Mouse (Mus musculus) liver, embryonic 14.5 days (tissue): Measurements from ENCODE around the gene Zic3. TPM values are rescaled to one million over a fixed set of nuclear protein-coding genes. Genes with fewer than 3 reads are reported as not detected.

Experiments
- ATAC-seq: fragments of 200-750 bp; cut with Nextera tagmentation; 2 replicates; pipeline ENCODE4 v1.8.0; 2017; ENCODE audit warnings: moderate number of reproducible peaks, mild to moderate bottlenecking, moderate library complexity; ENCODE audit not compliant: insufficient read depth
- DNase-seq, 3 experiments: peaks; one replicate each; pipeline ENCODE4 v3.0.0-alpha.2; 2012 to 2013; ENCODE audit warnings: low read depth in 3 of 3, low spot score in 3 of 3
- H3K27ac ChIP-seq: fragments of 300-500 bp; sonication (generic); 2 replicates; pipeline ENCODE4 v1.5.1; 2014; ENCODE audit warnings: moderate library complexity, mild to moderate bottlenecking, control low read depth, inconsistent platforms
- H3K27me3 ChIP-seq: fragments of 300-500 bp; sonication (generic); 2 replicates; pipeline ENCODE4 v1.6.1; 2014; ENCODE audit warnings: mild to moderate bottlenecking, low read length, moderate library complexity; ENCODE audit not compliant: control insufficient read depth, insufficient read depth
- H3K36me3 ChIP-seq: fragments of 300-500 bp; sonication (generic); replicated peaks from 2 replicates; pipeline ENCODE4 v1.6.1; 2014; ENCODE audit warnings: low read depth; ENCODE audit not compliant: control insufficient read depth, insufficient read depth
- H3K4me1 ChIP-seq, 2 experiments: fragments of 200-500 bp in 1 of 2; fragments of 300-500 bp in 1 of 2; sonication (generic) in 1 of 2; replicated peaks; 2 replicates each; pipeline ENCODE4 v1.6.1; 2012 to 2014; ENCODE audit warnings: antibody characterized with exemption in 1 of 2, inconsistent platforms in 1 of 2, low read length in 1 of 2; ENCODE audit not compliant: control insufficient read depth in 2 of 2, insufficient read depth in 2 of 2
- H3K4me2 ChIP-seq: fragments of 300-500 bp; sonication (generic); 2 replicates; pipeline ENCODE4 v1.6.1; 2014; ENCODE audit warnings: low read depth, mild to moderate bottlenecking, control low read depth, moderate library complexity
- H3K4me3 ChIP-seq, 2 experiments: fragments of 200-500 bp in 1 of 2; fragments of 300-500 bp in 1 of 2; sonication (generic) in 1 of 2; 2 replicates each; pipeline ENCODE4 v1.5.1; 2012 to 2014; ENCODE audit warnings: low read depth in 2 of 2, low read length in 2 of 2, mild to moderate bottlenecking in 2 of 2, control low read depth in 1 of 2, inconsistent platforms in 1 of 2, moderate library complexity in 1 of 2; ENCODE audit not compliant: insufficient read depth in 1 of 2
- H3K9ac ChIP-seq: fragments of 300-500 bp; sonication (generic); replicated peaks from 2 replicates; pipeline ENCODE4 v1.6.1; 2014; ENCODE audit warnings: mild to moderate bottlenecking, control low read depth, moderate library complexity
- H3K9me3 ChIP-seq: fragments of 300-500 bp; sonication (generic); 2 replicates; pipeline ENCODE4 v1.6.1; 2016; ENCODE audit warnings: low read length, mixed read lengths; ENCODE audit not compliant: control insufficient read depth
- CTCF ChIP-seq: IDR thresholded peaks from 2 replicates; pipeline ENCODE4 v1.5.1; 2016; ENCODE audit warnings: antibody characterized with exemption, low read depth, control low read depth
- EP300 ChIP-seq: IDR thresholded peaks from 2 replicates; pipeline ENCODE4 v1.6.1; 2016; ENCODE audit warnings: antibody characterized with exemption, low read depth
- WGBS: fragments of 180-500 bp; shearing (Covaris S2); extraction: QIAGEN DNeasy Blood & Tissue Kit; methylation state at CpG from one replicate; pipeline ENCODE4 v1.1.7; 2014; ENCODE audit not compliant: insufficient replicate concordance; 5-methylcytosine and 5-hydroxymethylcytosine counted together
- polyA plus RNA-seq, 2 experiments: library from polyadenylated mRNA; depleted of rRNA in 1 of 2; stranded (reverse) in 1 of 2; unstranded in 1 of 2; fragments of >200 nt; fragmentation: Nextera tagmentation in 1 of 2; extraction: Ambion mirVana in 1 of 2; gene quantifications; 2 replicates each; pipeline versions ENCODE4 v1.2.1 to v1.2.3; 2012 to 2014

Gene Zic3
- polyA plus RNA-seq, 2 experiments = 0.02 TPM; not detected in 1

DNA sequence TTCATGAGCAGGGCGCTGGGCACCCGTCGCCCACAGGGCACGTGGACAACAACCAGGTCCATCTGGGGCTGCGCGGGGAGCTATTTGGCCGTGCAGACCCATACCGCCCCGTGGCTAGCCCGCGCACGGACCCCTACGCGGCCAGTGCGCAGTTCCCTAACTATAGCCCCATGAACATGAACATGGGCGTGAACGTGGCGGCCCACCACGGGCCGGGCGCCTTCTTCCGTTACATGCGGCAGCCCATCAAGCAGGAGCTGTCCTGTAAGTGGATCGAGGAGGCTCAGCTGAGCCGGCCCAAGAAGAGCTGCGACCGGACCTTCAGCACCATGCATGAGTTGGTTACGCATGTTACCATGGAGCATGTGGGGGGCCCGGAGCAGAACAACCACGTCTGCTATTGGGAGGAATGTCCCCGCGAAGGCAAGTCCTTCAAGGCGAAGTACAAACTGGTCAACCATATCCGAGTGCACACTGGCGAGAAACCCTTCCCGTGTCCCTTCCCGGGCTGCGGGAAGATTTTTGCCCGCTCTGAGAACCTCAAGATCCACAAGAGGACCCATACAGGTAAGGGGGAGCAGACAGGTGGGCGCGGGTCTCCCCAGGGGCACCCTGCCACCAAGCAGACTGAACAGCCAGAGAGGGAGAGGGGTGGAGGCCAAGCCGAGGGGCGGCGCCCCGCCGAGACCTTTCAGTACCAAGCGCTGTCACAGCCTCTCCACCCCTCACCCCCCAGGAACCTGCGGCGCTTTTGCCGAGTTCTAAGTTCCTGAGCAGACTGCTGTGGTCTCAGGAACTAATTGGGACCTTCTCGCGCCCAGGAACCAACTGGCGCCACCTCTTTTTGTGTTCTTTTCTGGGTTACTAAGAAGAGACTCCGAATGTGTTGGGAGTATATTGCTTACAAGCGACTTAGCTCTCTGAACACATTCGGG lies 9.4 kb downstream of the Zic3 start:
- TF ChIP-seq CTCF (no peak), EP300 (no peak)
- DNase-seq (no peak), ATAC-seq (no peak)
- no peak overlapping the region for H3K4me2 ChIP-seq
- WGBS = 17% methylated on average over 54 of the region's 56 CpGs
- no peak overlapping the region for H3K4me3 ChIP-seq
- H3K9ac ChIP-seq = no peak overlapping the region
- H3K36me3 ChIP-seq = no peaks in the 10 kb centered on the region
- H3K27me3 ChIP-seq = peaks cover 66% of the 10 kb centered on the region
- no peak overlapping the region for H3K27ac ChIP-seq
- H3K9me3 ChIP-seq = no peaks in the 10 kb centered on the region
- no peaks in the 10 kb centered on the region for H3K4me1 ChIP-seq

DNA sequence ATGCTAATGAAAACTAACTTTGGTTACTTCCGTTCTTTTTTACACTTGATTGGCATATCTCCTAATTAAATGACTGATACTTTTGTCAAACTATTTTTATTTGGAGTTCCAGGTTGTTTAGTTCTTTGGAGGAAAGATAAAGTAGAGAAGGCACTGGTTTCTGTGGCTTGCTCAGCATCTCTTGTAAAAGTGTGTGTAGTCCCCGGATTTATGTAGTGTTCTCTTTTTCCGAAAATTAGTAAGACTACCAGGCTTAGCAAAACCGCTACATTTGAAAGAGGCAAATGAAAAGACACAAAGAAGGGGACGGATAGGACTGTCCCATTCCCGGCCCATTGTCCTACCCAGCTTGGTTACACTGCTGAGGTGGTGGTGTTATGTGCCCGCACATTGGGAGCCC lies 10.1 kb downstream of the Zic3 start:
- H3K27me3 ChIP-seq = peaks cover 67% of the 10 kb centered on the region
- no peaks in the 10 kb centered on the region for H3K4me1 ChIP-seq
- no peak overlapping the region for H3K27ac ChIP-seq
- no peak overlapping the region for H3K4me2 ChIP-seq
- TF ChIP-seq CTCF (no peak), EP300 (no peak)
- H3K4me3 ChIP-seq = no peak overlapping the region
- ATAC-seq (no peak), DNase-seq (no peak)
- H3K36me3 ChIP-seq = no peaks in the 10 kb centered on the region
- no peak overlapping the region for H3K9ac ChIP-seq
- 11% methylated on average over 6 of the region's 7 CpGs for whole genome bisulfite sequencing
- H3K9me3 ChIP-seq = no peaks in the 10 kb centered on the region

DNA sequence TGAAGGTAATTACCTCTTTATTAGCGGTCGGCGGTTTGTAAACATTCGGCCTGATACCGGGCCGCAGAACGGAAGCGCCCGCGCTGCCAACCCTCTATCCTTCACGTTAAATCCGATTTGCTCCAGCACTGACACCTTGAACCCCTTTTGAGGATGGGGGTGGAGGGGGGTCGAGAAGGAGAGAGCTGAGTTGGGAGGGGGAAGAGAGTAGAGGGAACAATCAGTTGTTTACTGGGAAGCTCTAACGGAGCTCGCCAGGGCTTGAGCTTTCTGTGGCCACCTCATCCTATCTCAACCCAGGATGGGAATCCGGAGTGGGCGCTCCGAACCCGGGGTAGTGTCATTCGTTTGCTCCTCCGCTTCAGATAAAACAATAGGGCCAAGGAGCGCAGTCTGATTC lies 11.0 kb downstream of the Zic3 start:
- no peak overlapping the region for H3K4me2 ChIP-seq
- H3K27me3 ChIP-seq = peaks cover 68% of the 10 kb centered on the region
- no peak overlapping the region for H3K4me3 ChIP-seq
- DNase-seq = no peak
- WGBS = 13% methylated on average over 22 of the region's 22 CpGs
- no peaks in the 10 kb centered on the region for H3K36me3 ChIP-seq
- TF ChIP-seq CTCF (no peak), EP300 (no peak)
- H3K9me3 ChIP-seq = no peaks in the 10 kb centered on the region
- H3K4me1 ChIP-seq = no peaks in the 10 kb centered on the region
- H3K27ac ChIP-seq = no peak overlapping the region
- no peak overlapping the region for H3K9ac ChIP-seq
- no peak for ATAC-seq

DNA sequence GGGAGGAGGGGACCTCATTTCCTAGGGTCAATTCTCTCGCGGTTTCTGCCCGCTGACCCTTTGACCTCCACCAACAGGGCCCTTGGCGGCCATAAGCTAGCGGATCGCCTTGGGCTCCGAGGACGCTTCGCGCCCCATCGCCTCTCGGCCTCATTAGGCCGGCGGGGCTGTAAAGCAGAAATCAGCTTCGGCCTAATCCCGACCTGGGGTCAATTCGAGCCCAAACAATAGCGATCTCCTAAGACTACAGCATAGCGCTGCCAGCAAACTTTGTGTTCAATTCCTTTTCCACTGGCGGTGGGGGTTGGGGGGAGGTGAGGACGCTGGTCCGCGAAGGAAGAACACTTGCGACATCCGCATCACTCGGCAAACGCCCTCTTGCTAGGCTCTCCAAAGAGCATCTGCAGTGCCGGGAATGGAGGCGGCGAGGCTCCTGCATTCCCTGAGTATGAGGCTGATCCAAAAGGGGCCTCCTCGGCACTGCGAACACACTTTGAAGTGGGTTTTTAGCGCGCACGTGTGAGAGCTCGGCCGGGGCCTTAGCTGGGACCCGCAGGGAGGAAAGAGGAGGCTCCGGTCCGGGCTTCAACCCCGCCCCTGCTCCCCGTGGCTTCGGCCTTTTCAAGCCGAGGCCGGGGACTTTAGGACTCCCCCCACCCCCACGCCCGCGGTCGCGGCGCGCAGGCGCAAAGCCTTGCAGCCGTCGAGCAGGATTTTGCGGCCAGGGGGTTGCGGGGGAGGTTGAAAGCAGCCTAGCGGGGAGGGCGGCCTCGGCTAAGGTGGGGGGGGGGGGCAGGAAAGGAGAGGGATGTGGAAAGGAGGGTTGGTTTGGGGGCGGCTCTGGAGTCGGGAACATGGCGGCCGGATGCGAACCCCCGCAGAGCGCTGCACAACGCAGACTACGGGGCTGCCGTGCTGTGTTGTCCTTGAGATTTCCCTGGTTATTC lies 15.8 kb downstream of the Zic3 start:
- Histone ChIP-seq H3K36me3 (no peaks in the 10 kb centered on the region), H3K9ac (no peak overlapping the region), H3K4me1 (no peaks in the 10 kb centered on the region), H3K9me3 (no peaks in the 10 kb centered on the region), H3K27me3 (peaks cover 30% of the 10 kb centered on the region), H3K27ac (no peak overlapping the region), H3K4me2 (no peak overlapping the region), H3K4me3 (no peak overlapping the region)
- no peak for TF ChIP-seq EP300
- TF ChIP-seq CTCF = no peak
- no peak for ATAC-seq
- no peak for DNase-seq
- 15% methylated on average over 66 of the region's 70 CpGs for WGBS

DNA sequence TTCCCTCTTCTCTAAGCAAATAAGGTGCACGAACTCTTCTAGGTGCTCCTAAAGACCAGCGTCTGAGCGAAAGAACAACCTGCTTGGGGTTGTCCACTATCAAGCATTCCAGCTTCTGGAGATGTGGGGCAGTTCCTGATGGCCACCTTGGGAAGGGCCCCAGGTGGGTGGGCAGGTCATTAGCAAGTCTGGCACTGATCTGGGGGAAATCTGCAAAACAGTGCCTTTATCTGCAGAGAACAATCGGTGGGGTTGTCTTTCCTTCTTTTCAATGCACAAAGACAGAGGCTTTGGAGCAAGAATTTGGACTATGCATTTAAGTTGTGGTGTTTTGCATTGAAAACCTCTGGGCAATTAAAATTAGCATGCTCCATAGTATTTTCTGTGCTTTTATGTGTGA lies 17.2 kb downstream of the Zic3 start:
- H3K4me2 ChIP-seq = no peak overlapping the region
- WGBS = 13% methylated on average over 4 of the region's 4 CpGs
- no peaks in the 10 kb centered on the region for H3K36me3 ChIP-seq
- H3K9ac ChIP-seq = no peak overlapping the region
- DNase-seq = no peak
- H3K9me3 ChIP-seq = no peaks in the 10 kb centered on the region
- H3K4me1 ChIP-seq = no peaks in the 10 kb centered on the region
- TF ChIP-seq EP300 = no peak
- TF ChIP-seq CTCF = no peak
- H3K4me3 ChIP-seq = no peak overlapping the region
- no peak for ATAC-seq
- peaks cover 18% of the 10 kb centered on the region for H3K27me3 ChIP-seq
- H3K27ac ChIP-seq = no peak overlapping the region
